Mouse (Mus musculus) spleen, postnatal 10 days (tissue): ENCODE measurements at regions not wholly inside any gene's neighbourhood (a gene's known extent, or its start where the extent isn't known, plus 50 kb on each side); places are given as distances from the start of the nearest gene placed in this dataset.

Source experiments
- DNase-seq, 2 experiments: peaks; one replicate each; pipeline ENCODE4 v3.0.0; 2021 to 2022; ENCODE audit warnings: low spot score in 2 of 2

DNA sequence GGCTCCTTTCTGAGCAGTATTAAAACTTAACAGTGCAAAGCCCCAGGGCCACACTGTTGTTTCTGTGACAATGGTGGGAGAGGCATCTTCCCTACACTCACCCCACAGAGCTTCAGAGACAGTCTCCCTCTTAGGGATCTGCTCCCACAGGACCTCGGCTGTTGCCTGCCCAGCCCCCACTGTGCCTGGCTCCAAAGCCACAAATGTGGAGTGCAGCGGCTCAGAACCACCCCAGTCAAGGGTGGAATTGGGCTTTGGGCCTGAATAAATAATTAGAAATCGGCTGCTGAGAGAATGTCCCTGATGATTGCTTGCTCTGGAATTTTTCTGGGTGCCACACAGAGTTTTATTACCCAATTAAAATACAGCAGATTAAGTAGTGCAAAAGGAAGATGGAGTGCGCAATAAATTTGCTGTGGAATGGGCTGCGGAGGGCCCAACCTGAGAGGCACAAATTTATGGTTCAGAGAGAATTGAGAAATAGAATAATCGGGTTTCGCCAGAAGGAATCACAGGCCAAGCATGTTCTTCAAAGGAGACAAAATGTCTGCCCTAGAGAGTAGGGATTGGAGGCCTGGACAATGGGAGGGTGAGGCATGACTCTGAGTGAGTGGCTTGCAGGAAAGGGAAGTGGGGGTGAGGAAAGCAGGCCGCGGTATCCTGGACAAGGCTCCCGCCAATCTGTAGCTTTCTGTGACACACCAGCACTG is 56.4 kb downstream of the Cd24a start:
- no peak for DNase-seq

DNA sequence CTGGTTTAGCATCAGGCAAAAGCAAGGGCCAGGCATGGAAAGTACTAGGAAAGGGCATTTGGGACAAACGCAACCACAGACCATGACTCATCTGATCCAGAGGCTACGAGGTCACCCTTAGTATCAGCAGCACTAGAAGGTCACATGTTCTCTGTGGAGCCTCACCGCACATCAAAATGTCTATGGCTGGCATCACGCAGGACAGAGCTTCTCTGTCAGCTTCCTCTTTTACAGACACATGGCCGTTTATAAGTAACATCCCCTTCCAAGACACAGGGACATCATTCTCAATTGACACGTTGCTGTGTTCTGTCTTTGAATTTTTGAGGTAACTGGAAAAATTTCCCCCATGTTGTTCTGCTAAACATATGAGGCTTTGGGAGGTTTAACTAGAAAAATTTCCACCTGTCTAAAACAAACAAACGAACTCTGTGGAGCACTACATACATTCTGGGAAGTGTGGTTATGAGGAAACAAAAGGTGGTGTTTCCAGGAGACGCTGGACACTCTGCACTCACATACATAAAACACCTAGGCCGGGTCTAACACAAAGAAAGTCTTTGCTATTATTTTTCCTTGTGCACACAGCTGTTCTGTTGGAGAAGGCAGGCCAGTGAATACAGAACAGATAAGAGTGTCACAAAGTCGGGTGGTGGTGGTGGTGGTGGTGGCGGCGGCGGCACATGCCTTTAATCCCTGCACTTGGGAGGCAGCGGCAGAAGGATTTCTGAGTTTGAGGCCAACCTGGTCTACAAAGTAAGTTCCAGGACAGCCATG is 63.3 kb downstream of the Cd24a start:
- no peak for DNase-seq

DNA sequence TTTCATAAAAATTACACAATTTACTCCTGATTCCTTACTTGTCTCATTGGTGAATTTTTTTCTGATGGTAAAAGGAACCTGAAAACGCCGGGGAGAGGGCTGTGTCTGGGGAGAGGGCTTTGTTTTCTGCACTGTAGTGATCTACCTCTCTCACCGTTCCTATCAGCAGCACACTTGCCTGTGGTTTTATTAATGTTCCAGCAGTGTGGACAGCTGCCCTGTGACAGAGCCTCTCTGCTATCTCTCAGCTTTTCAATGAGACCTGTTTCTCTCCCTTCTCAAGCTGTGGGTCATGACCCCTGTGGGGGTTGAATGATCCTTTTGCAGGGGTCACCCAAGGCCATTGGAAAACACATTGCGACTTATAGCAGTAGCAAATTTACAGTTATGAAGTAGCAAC is 68.2 kb downstream of the Cd24a start:
- no peak for DNase-seq

DNA sequence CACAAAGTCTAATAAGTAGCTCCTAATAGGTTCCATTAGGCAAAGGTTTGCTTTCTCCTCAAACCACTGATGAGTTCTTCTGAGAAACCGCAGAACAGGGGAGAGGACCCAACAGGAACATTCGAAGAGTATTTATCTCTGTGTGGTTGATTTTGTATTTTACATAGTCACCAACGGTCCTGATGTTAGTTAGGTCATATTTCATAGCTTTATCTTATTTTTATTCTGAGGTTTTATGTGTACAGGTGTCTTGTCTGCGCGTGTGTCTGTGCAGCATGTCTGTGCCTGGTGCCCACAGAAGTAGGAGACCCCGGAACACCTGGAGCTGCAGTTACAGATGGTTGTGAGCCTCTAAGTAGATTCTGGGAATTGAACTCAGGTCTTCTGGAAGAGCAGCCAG is 68.9 kb downstream of the Cd24a start:
- no peak for DNase-seq

GRCm38 (mm10) chr10:43648186-43648585 is 70.1 kb downstream of the Cd24a start:
- DNase-seq = no peak

GRCm38 (mm10) chr10:43648815-43649447 is 70.8 kb downstream of the Cd24a start:
- DNase-seq = no peak

DNA sequence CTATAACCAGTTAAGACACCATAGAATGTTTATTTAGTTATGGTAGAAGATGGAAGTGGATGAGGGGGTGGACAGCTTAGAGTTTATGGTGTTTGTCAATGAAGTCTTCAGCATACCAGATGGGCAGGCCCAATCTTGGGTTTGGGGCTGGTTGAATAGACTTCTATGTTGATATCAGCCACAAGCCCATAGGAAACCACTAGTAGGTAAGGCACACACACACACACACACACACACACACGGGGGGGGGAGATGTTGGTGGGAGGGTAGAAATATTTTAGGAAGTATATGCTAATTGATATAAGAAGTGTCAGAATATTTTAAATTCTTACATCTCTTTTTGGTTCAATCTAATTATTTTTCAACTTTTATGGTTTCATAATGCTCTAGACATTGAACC is 72.4 kb downstream of the Cd24a start:
- no peak for DNase-seq

- DNase-seq = no peak
Measured at GRCm38 (mm10) chr10:43651505-43651904, 73.4 kb downstream of the Cd24a start.

DNA sequence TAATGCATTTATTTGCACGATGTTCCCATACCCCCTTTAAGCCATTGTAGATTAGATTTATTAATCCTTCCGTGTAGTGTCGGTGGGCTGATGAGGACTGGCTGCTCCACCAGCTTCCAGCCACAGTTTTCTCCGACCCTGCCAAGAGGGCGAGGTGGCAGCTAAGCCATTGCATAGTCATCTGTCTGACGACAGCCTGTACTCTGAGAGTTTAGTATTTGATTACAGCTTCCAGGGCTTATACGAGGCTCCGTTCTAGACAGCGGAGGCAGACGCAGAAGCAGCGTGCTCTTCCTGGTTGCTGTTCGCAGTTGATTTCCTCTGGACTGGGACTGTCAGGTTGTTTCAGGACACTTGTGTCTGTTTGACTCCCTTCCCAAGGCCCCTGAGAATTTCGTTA is 73.8 kb downstream of the Cd24a start:
- no peak for DNase-seq

- DNase-seq = no peak
Measured at GRCm38 (mm10) chr10:43655082-43655671, 77.1 kb downstream of the Cd24a start.

- DNase-seq = no peak
Measured at GRCm38 (mm10) chr10:43655680-43656079, 77.6 kb downstream of the Cd24a start.

- DNase-seq = no peak
Measured at GRCm38 (mm10) chr10:43656207-43656606, 78.1 kb downstream of the Cd24a start.

- DNase-seq = no peak
Measured at GRCm38 (mm10) chr10:43657501-43658225, 79.6 kb downstream of the Cd24a start.

- DNase-seq = no peak
Measured at GRCm38 (mm10) chr10:43658226-43658593, 80.1 kb downstream of the Cd24a start.

GRCm38 (mm10) chr10:43664844-43665243 is 86.8 kb downstream of the Cd24a start:
- no peak for DNase-seq

DNA sequence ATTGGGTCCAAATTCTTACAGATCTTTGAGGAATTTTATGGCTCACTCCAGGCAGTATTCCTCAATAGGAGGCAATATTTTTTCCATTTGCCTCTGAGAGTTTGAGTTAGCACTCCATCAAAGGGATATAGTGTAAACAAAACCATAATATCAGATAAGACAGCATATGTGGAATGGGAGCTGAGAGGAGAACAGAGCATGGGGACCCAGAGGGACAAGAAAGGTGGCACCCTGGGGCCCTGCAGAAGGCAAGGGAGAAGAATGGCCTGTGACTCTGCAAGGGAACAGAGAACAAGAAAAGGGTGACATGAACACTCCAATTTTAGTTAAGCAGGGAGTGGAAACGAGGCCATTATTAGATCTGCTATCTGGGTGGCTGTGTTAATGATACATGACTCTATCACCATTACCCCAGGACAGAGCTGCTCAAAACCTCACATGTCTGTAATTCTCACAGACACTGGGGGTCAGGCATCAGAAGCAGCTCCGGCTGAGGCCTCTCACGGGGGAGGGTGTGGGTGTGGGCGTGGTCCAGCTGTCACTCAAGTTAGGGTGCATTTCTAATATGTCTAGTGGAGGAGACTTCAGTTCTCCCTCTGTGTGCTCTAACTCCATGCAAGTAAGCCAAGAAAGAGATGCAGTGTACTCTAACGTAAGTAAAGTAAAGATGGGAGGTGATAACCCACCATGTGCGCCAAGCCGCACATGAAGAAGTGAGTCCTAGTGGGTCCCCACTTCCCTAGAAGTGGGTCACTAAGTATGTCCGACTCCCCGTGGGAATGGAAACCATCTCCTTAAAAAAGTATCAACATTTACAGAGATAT is 88.4 kb downstream of the Cd24a start:
- peak; percentile 60 to 86 for DNase-seq

DNA sequence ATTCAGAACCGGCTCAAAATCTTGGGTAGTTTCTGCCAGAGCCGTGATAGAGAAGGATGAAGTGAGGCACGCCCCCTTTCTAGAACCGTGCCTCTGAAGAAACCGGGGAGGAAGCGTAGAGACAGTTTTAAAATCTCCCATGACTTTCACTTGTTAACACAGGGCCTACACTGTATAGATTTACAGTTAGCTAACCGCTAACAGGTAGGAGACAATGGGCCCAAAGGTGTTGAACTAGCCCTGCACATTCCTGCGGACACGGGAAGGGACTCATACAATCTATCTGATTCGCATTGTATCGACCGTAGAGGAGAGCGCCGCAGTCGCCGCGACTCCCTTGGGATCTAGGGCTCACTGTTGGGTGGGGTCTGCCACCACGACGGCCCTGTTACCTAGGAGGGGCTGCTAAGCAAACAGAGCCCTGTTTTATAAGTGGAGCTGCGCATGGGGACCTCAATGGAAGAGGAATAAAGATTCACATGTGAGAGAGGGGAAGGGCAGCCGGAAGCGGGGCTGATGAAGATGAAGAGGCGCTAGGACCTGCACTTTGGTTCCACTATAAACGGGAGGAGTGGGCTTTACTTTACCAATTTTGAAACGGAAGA is 89.1 kb downstream of the Cd24a start:
- peak; percentile 40 to 51 for DNase-seq

- DNase-seq = peak; percentile 48 to 60
Measured at GRCm38 (mm10) chr10:43667732-43668247, 89.7 kb downstream of the Cd24a start.

DNA sequence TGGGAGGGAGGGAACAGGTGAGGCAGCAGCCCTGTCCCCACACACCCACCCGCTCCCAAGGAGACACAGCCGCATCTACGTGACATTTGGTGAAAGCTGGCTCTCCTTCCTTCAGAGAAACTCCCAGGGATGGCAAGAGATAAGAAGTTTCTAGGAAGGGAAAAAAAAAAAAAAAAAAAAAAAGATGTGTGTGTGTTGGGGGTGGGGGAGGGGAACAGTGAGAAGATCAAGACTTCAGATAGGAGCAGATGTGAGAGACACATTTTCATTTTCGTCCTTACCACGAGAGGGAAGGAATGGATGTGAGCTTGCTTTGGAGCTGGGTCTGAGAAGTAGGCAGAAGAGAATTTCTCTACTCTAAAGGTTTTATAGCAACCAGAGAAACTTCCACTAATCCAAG is 91.4 kb downstream of the Cd24a start:
- DNase-seq = no peak

DNA sequence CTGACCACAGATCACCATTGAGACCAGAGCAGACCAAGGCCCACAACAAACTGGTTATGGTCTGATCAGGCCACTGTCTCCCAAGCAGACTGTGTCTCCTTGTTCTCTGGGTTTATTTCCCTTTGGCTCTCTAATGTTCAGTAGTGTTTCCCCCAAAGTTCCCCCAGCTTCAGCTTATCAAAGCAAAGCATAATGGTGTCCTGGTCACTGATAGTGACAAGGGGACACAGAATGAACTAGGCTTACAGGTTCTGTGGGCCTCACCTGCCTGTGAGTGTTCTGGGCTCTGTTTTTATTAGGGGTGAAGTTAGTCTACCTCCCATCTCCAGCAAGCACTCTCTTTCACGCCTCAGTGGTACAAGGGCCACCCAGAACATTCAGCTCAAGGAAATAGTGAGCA is 92.7 kb downstream of the Cd24a start:
- no peak for DNase-seq
